Comparison of ENCODE assay signal across 10 mouse cellular contexts in genomic region chr2:4474539-4474937, GRCm38 (mm10).
DNase-seq lines count a peak whose midpoint lies in the region; ATAC-seq and TF ChIP-seq lines count a peak whose summit lies in the region.
"Had no signal": no experiment of that assay in that cellular context is flagged by ENCODE, and none has a peak within 500 bp of the region (broad histone marks: within the 10 kb centered on the region; RNA-seq: fewer than 3 reads in every experiment).

No protein-coding gene starts in this region.

- no peak for TF ChIP-seq POLR2A in brain, embryonic 14.5 days (IDR thresholded peaks at IDR 0.05; ENCODE audit: borderline replicate concordance, extremely low read depth, insufficient read depth, insufficient read length, poor library complexity, severe bottlenecking)

- no peak for DNase-seq in hindbrain, embryonic 14.5 days (ENCODE audit: low spot score)
- peak; percentile 10 for DNase-seq in 3134 (ENCODE audit: extremely low read depth, insufficient read length, low spot score)
- DNase-seq in brain, embryonic 14.5 days (ENCODE audit: low read depth), result peak; percentile 68
- DNase-seq in heart, postnatal 4 days, result peak; percentile 61
- DNase-seq in frontal cortex, postnatal 25 days (ENCODE audit: low spot score in 2 of 2), result no peak
- DNase-seq in thymus, postnatal 25 days, result no peak

- H3K36me3 ChIP-seq in hindbrain, embryonic 14.5 days (replicated peaks; ENCODE audit: control insufficient read depth, insufficient read depth), result peaks cover 23% of the 10 kb centered on the region; the same call in 1 of the 2 replicates
- peaks cover 28% of the 10 kb centered on the region for H3K36me3 ChIP-seq in hindbrain, embryonic 12.5 days

- peak overlapping the region; percentile 1; the same call in 1 of the 2 replicates for H3K27ac ChIP-seq in hindbrain, embryonic 14.5 days
- H3K27ac ChIP-seq in hindbrain, embryonic 12.5 days, result no peak overlapping the region; the same call in 1 of the 2 replicates
- H3K27ac ChIP-seq: midbrain, embryonic 10.5 days had no signal

- 0 out of 2 replicates have a peak, but pooled peaks cover 8% of the 10 kb centered on the region for H3K4me1 ChIP-seq in hindbrain, embryonic 14.5 days (replicated peaks; ENCODE audit: control insufficient read depth, insufficient read depth, low read length)
- H3K4me1 ChIP-seq in hindbrain, embryonic 12.5 days, result peaks cover 10% of the 10 kb centered on the region

- H3K27me3 ChIP-seq in hindbrain, embryonic 14.5 days (ENCODE audit: control insufficient read depth, insufficient read depth, low read length), result no peaks in the 10 kb centered on the region
- H3K27me3 ChIP-seq in hindbrain, embryonic 12.5 days, result no peaks in the 10 kb centered on the region

- peak; percentile 2; the same call in 1 of the 2 replicates for TF ChIP-seq CTCF in brain, embryonic 14.5 days (IDR thresholded peaks at IDR 0.05; ENCODE audit: borderline replicate concordance, extremely low read depth, insufficient read depth, insufficient read length)

- H3K4me2 ChIP-seq in hindbrain, embryonic 14.5 days (replicated peaks), result no peak overlapping the region
- no peak overlapping the region for H3K4me2 ChIP-seq in hindbrain, embryonic 12.5 days (replicated peaks)

- H3K9ac ChIP-seq in hindbrain, embryonic 14.5 days, result no peak overlapping the region
- H3K9ac ChIP-seq in hindbrain, embryonic 12.5 days, result no peak overlapping the region

- no peaks in the 10 kb centered on the region for H3K9me3 ChIP-seq in hindbrain, embryonic 14.5 days (ENCODE audit: control insufficient read depth, low read length)
- no peaks in the 10 kb centered on the region for H3K9me3 ChIP-seq in hindbrain, embryonic 12.5 days (replicated peaks)
- H3K9me3 ChIP-seq: midbrain, embryonic 10.5 days had no signal

- no peak overlapping the region for H3K4me3 ChIP-seq in hindbrain, embryonic 14.5 days (replicated peaks; ENCODE audit: low read length)
- H3K4me3 ChIP-seq in hindbrain, embryonic 12.5 days, result no peak overlapping the region
- H3K4me3 ChIP-seq: layer of hippocampus, adult 2 months; midbrain, embryonic 10.5 days had no signal

- ATAC-seq in hindbrain, embryonic 14.5 days (ENCODE audit: low FRiP score), result no peak
- no peak for ATAC-seq in hindbrain, embryonic 12.5 days (ENCODE audit: low FRiP score)
- ATAC-seq in erythroid progenitor cell, adult 5-6 weeks (replicated peaks; ENCODE audit: low FRiP score, poor library complexity, severe bottlenecking), result no peak

Comparison
In these comparisons a context has a peak if more than half of its experiments do, and no peak if none do; other contexts are left out.
1. DNase-seq: peak in 3134 (single experiment), brain, embryonic 14.5 days (single experiment) and heart, postnatal 4 days (single experiment); none in hindbrain, embryonic 14.5 days (single experiment), frontal cortex, postnatal 25 days (0 of 2) and thymus, postnatal 25 days (single experiment).